Mouse (Mus musculus): ENCODE data around the gene Timm9.

DNA sequence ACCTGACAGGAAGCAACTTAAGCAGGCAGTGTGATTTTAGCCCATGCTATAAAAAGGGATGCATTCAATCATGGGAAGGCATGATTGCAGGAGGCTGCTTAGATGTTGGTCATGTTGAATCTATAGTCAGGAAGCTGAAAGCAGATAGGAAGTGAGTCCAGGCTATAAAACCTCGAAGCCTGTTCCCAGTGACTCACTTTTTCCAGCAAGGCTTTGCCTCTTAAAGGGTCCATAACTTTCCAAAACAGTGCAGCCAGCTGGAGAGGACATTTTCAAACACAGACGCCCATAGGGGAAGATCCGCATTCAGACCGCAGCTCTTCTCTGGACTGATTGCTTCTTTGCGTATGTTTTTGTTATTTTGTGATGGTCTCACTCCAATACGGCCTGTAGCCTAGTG, 18.5 kb upstream of the Timm9 start:
- TF ChIP-seq POLR2A (IDR thresholded peaks at IDR 0.05; ENCODE audit: insufficient read depth, low read depth, low read length): no peak
- no peak for TF ChIP-seq CTCF (IDR thresholded peaks at IDR 0.05; ENCODE audit: insufficient read depth, low read depth, low read length)

All from olfactory bulb, adult 2 months (tissue).